Mouse (Mus musculus): ENCODE data around the gene Suv39h2. TPM values are rescaled to one million over a fixed set of nuclear protein-coding genes. Genes with fewer than 3 reads are reported as not detected.

Gene Suv39h2
- polyA plus RNA-seq (2012; rRNA removed) = 9.2 and 12.3 TPM in 2 replicates

DNA sequence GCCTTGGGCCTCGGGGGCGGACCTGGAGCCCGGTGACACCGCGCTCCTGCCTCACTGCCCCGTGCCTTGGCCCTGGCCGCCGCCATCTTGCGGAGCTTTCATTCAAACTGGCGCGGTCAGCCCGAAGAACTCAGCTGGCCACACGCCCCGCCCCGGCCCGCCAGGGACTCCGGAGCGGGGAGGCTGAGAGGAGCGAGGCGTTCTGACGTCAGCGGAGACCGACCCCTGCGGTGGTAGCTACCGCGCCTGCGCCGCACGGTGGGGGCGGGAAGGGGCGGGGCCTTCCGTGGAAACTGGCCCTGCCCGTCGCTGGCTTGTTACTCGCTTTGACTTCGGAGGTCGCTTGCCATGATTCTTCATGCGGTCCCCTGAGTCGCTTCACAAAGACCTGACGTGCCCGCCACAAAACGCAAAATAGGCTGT, at the start of gene Suv39h2:
Gene Suv39h2 (minus strand): TSS at position 171 of the 423 bp plus-strand sequence.

DNA sequence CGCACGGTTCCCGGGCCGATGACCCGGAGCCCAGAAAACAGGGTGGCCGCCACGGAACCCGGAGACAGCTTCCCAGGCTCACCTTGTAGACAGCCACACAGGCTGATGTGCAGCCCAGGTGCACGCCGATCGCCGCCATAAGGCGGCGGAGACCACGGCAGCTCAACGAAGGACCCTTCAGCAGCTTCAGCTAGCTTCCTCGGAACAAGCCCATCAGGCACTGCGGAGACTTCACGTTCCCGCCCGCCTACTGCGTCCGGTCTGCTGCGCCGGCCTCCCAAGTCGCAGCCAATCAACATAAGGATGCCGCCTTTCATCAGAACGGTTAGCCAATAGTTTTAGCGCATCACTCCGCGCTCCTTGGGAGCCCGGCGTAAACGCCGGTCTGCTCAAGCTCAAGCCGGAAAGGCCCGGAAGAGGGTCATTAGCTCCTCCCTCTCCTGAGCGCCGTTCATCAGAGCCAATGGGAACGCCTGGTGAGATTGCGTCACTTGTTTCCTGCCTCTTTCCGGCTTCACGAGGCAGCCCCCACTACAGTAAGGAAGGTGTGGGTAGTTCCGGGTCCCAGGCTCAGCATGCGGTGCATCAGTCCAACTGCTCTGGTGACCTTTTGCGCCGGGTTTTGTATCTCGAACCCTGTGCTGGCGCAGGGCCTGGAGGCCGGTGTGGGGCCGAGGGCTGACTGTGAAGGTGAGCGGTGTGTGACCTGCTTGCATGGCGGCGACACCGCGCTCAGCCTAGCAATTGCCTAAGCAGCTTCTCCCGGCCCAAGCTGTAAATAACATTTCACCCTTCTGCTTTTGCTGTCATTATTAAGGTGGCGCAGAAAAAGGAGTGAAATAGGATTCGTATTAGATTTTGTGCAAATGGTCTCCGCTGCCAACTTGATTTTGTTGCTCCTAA, 38.0 kb upstream of the Suv39h2 start, which contains the start of the genes Gm45902, Hspa14 and Cdnf:
Gene Gm45902 (minus strand): TSS at position 239 of the 903 bp plus-strand sequence.
Gene Hspa14 (minus strand): TSS at position 263 of the 903 bp plus-strand sequence.
Gene Cdnf (plus strand): TSS at position 479 of the 903 bp plus-strand sequence.

DNA sequence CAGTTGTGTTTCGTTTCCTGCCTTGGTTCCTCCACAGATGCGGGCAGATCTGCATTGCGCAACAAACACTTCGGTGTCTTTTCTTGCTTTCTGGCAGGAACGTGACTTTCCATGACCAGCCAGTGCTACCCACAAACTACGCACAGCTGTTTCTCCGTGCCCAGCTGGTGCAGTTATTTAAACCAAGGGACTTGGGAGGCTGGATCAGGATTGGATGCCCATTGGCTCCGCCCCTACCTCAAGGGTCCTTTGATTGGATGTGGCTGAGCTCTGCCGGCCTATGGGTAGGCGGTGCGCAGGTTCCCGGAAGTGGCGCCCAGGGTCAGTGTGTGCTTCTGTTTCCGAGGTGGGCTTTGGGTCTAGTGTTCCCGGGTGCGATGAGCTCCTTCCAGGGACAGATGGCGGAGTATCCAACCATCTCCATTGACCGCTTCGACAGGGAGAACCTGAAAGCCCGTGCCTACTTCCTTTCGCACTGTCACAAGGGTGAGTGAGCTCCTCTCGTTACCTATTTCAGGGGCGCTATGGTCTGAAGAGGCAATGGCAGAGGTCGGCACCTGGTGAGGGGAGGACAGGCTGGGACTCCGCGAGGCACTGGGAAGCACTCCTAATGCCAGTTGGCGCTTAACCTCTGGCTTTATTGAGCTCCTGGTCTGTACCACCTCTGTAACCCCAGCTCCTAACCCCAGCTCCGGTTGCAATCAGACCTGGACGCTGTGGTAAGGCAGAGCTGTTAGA, 50.8 kb downstream of the Suv39h2 start, which contains the start of gene Dclre1c:
Gene Dclre1c (plus strand): TSS at position 291 of the 738 bp plus-strand sequence.

DNA sequence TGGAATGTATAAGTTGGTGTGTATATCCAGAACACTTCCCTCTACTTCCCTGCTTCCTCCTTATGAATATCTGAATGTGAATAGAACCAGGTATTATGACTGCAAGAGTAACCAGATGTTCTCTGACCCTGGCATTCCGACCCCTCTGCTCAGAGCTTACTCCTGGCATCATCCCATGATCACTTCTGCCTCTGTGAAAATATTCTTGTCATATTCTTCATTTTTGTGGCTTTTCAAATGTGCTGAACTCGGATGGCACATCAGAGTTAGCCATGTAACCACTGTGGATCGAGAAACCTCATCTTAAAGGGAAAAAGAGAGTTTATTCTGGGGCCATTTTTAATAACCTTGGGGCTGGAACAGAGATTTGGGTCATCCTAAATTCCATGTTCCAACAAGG, 52.3 kb downstream of the Suv39h2 start, which contains the start of gene Meig1:
Gene Meig1 (minus strand): TSS at position 101 of the 400 bp plus-strand sequence.

Other genes starting within 250 kb of the Suv39h2 start
- 31.2 and 34.4 TPM in 2 replicates for gene Nmt2, start 190.8 kb downstream of the Suv39h2 start, polyA plus RNA-seq (2012; rRNA removed)
- 12.8 and 14.3 TPM in 2 replicates for gene Rpp38, start 142.4 kb downstream of the Suv39h2 start, polyA plus RNA-seq (2012; rRNA removed)
- gene Acbd7, start 138.9 kb downstream of the Suv39h2 start, polyA plus RNA-seq (2012; rRNA removed) = 1.3 and 1.4 TPM in 2 replicates
- gene Olah, start 77.8 kb downstream of the Suv39h2 start, polyA plus RNA-seq (2012; rRNA removed) = 0.05 TPM in 1 of 2 replicates, not detected in the other
- gene Meig1, start 52.4 kb downstream of the Suv39h2 start, polyA plus RNA-seq (2012; rRNA removed) = 1.4 and 1.6 TPM in 2 replicates
- gene Dclre1c, start 50.9 kb downstream of the Suv39h2 start, polyA plus RNA-seq (2012; rRNA removed) = 13.7 and 15.2 TPM in 2 replicates
- gene Gm45902, start 37.8 kb upstream of the Suv39h2 start, polyA plus RNA-seq (2012; rRNA removed) = 6.8 and 7.7 TPM in 2 replicates
- gene Hspa14, start 37.8 kb upstream of the Suv39h2 start, polyA plus RNA-seq (2012; rRNA removed) = 73.5 and 79.9 TPM in 2 replicates
- 0.32 and 0.44 TPM in 2 replicates for gene Cdnf, start 38.0 kb upstream of the Suv39h2 start, polyA plus RNA-seq (2012; rRNA removed)
- 30.2 and 38.9 TPM in 2 replicates for gene Fam107b, start 95.5 kb upstream of the Suv39h2 start, polyA plus RNA-seq (2012; rRNA removed)

All from central nervous system, embryonic 14 days (tissue).